Mouse (Mus musculus): ENCODE data around the gene Arhgef2. TPM values are rescaled to one million over a fixed set of nuclear protein-coding genes. Genes with fewer than 3 reads are reported as not detected.

Arhgef2 gene
- polyA plus RNA-seq, 1 experiment from 2014 or later = 16.4 TPM

GRCm38 (mm10) chr3:88643078-88643477 is 37.3 kb downstream of the Arhgef2 start:
- H3K9ac ChIP-seq = no peak overlapping the region
- no peak overlapping the region for H3K4me3 ChIP-seq (replicated peaks)
- peaks cover 83% of the 10 kb centered on the region for H3K36me3 ChIP-seq
- no peak for DNase-seq
- no peaks in the 10 kb centered on the region for H3K9me3 ChIP-seq (replicated peaks)
- no peaks in the 10 kb centered on the region for H3K27me3 ChIP-seq
- 76% methylated on average over 5 of the region's 5 CpGs for WGBS (ENCODE audit: insufficient replicate concordance)
- H3K4me2 ChIP-seq = no peak overlapping the region
- H3K4me1 ChIP-seq (replicated peaks) = no peaks in the 10 kb centered on the region
- no peak overlapping the region for H3K27ac ChIP-seq
- no peak for ATAC-seq (ENCODE audit: low read depth)

GRCm38 (mm10) chr3:88645937-88646336 is 40.2 kb downstream of the Arhgef2 start:
- ATAC-seq (ENCODE audit: low read depth) = no peak
- no peak overlapping the region for H3K27ac ChIP-seq

GRCm38 (mm10) chr3:88646426-88646995 is 40.7 kb downstream of the Arhgef2 start:
- Histone ChIP-seq H3K9ac (no peak overlapping the region), H3K4me2 (no peak overlapping the region), H3K9me3 (replicated peaks) (no peaks in the 10 kb centered on the region), H3K27ac (no peak overlapping the region), H3K4me3 (replicated peaks) (no peak overlapping the region), H3K4me1 (replicated peaks) (no peaks in the 10 kb centered on the region; the same call in 1 of the 2 replicates), H3K36me3 (peaks cover 55% of the 10 kb centered on the region), H3K27me3 (no peaks in the 10 kb centered on the region)
- ATAC-seq (ENCODE audit: low read depth) (no peak), DNase-seq (no peak)
- 64% methylated on average over 6 of the region's 6 CpGs for WGBS (ENCODE audit: insufficient replicate concordance)

More at GRCm38 (mm10) chr3:88645937-88646336, 40.2 kb downstream of the Arhgef2 start:
- peaks cover 61% of the 10 kb centered on the region for H3K36me3 ChIP-seq
- H3K4me2 ChIP-seq = no peak overlapping the region
- H3K9me3 ChIP-seq (replicated peaks) = no peaks in the 10 kb centered on the region
- WGBS (ENCODE audit: insufficient replicate concordance) = 84% methylated on average over 12 of the region's 12 CpGs
- H3K9ac ChIP-seq = no peak overlapping the region
- no peak overlapping the region for H3K4me3 ChIP-seq (replicated peaks)
- no peaks in the 10 kb centered on the region for H3K27me3 ChIP-seq
- H3K4me1 ChIP-seq (replicated peaks) = no peaks in the 10 kb centered on the region; the same call in 1 of the 2 replicates
- DNase-seq = no peak

- no peak overlapping the region for H3K4me2 ChIP-seq
- no peaks in the 10 kb centered on the region; the same call in 1 of the 2 replicates for H3K4me1 ChIP-seq (replicated peaks)
- no peak overlapping the region for H3K9ac ChIP-seq
- 66% methylated on average over 3 of the region's 3 CpGs for WGBS (ENCODE audit: insufficient replicate concordance)
- ATAC-seq (ENCODE audit: low read depth) (no peak), DNase-seq (no peak)
- no peaks in the 10 kb centered on the region for H3K27me3 ChIP-seq
- H3K27ac ChIP-seq = no peak overlapping the region
- H3K4me3 ChIP-seq (replicated peaks) = no peak overlapping the region
- peaks cover 49% of the 10 kb centered on the region for H3K36me3 ChIP-seq
- H3K9me3 ChIP-seq (replicated peaks) = no peaks in the 10 kb centered on the region
Observed at GRCm38 (mm10) chr3:88647076-88647475, 41.3 kb downstream of the Arhgef2 start.

- Histone ChIP-seq H3K4me3 (replicated peaks) (no peak overlapping the region), H3K27me3 (0 out of 2 replicates have a peak, but pooled peaks cover 2% of the 10 kb centered on the region), H3K4me2 (no peak overlapping the region), H3K9ac (no peak overlapping the region), H3K9me3 (replicated peaks) (no peaks in the 10 kb centered on the region), H3K36me3 (peaks cover 41% of the 10 kb centered on the region), H3K4me1 (replicated peaks) (no peaks in the 10 kb centered on the region; the same call in 1 of the 2 replicates), H3K27ac (no peak overlapping the region)
- WGBS (ENCODE audit: insufficient replicate concordance) = 67% methylated on average over 14 of the region's 14 CpGs
- no peak; the same call in 1 of the 2 replicates for ATAC-seq (ENCODE audit: low read depth)
- DNase-seq = no peak
Observed at GRCm38 (mm10) chr3:88647779-88648413, 42.1 kb downstream of the Arhgef2 start.

GRCm38 (mm10) chr3:88648452-88649168 is 42.8 kb downstream of the Arhgef2 start:
- Histone ChIP-seq H3K36me3 (peaks cover 34% of the 10 kb centered on the region), H3K27ac (no peak overlapping the region), H3K9ac (no peak overlapping the region), H3K4me2 (no peak overlapping the region), H3K27me3 (0 out of 2 replicates have a peak, but pooled peaks cover 2% of the 10 kb centered on the region), H3K4me1 (replicated peaks) (no peaks in the 10 kb centered on the region; the same call in 1 of the 2 replicates), H3K4me3 (replicated peaks) (no peak overlapping the region), H3K9me3 (replicated peaks) (no peaks in the 10 kb centered on the region)
- WGBS (ENCODE audit: insufficient replicate concordance) = 76% methylated on average over 12 of the region's 12 CpGs
- ATAC-seq (ENCODE audit: low read depth) (no peak), DNase-seq (no peak)

- DNase-seq (no peak), ATAC-seq (ENCODE audit: low read depth) (no peak)
- Histone ChIP-seq H3K9ac (no peak overlapping the region), H3K27ac (no peak overlapping the region), H3K4me1 (replicated peaks) (no peaks in the 10 kb centered on the region; the same call in 1 of the 2 replicates), H3K4me3 (replicated peaks) (no peak overlapping the region), H3K27me3 (0 out of 2 replicates have a peak, but pooled peaks cover 2% of the 10 kb centered on the region), H3K36me3 (peaks cover 28% of the 10 kb centered on the region), H3K4me2 (no peak overlapping the region), H3K9me3 (replicated peaks) (no peaks in the 10 kb centered on the region)
- WGBS (ENCODE audit: insufficient replicate concordance) = 70% methylated on average over 10 of the region's 10 CpGs
Observed at GRCm38 (mm10) chr3:88649186-88649585, 43.4 kb downstream of the Arhgef2 start.

GRCm38 (mm10) chr3:88649967-88650366 is 44.2 kb downstream of the Arhgef2 start:
- Histone ChIP-seq H3K36me3 (peaks cover 21% of the 10 kb centered on the region), H3K27ac (no peak overlapping the region), H3K4me1 (replicated peaks) (no peaks in the 10 kb centered on the region; the same call in 1 of the 2 replicates), H3K27me3 (0 out of 2 replicates have a peak, but pooled peaks cover 2% of the 10 kb centered on the region), H3K4me2 (no peak overlapping the region), H3K4me3 (replicated peaks) (no peak overlapping the region), H3K9ac (no peak overlapping the region), H3K9me3 (replicated peaks) (no peaks in the 10 kb centered on the region)
- no peak for ATAC-seq (ENCODE audit: low read depth)
- no peak for DNase-seq
- WGBS (ENCODE audit: insufficient replicate concordance) = 78% methylated on average over 13 of the region's 13 CpGs

- DNase-seq (no peak), ATAC-seq (ENCODE audit: low read depth) (no peak)
Observed at GRCm38 (mm10) chr3:88650713-88651504, 45.1 kb downstream of the Arhgef2 start.

GRCm38 (mm10) chr3:88651669-88652618 is 46.2 kb downstream of the Arhgef2 start:
- ATAC-seq (ENCODE audit: low read depth) (no peak), DNase-seq (no peak)
- 0 out of 2 replicates have a peak, but pooled peaks cover 2% of the 10 kb centered on the region for H3K27me3 ChIP-seq
- peaks cover 3% of the 10 kb centered on the region for H3K36me3 ChIP-seq
- H3K4me2 ChIP-seq = no peak overlapping the region
- no peaks in the 10 kb centered on the region for H3K9me3 ChIP-seq (replicated peaks)
- no peak overlapping the region for H3K9ac ChIP-seq
- WGBS (ENCODE audit: insufficient replicate concordance) = 47% methylated on average over 18 of the region's 18 CpGs
- no peak overlapping the region for H3K27ac ChIP-seq
- no peak overlapping the region for H3K4me3 ChIP-seq (replicated peaks)
- H3K4me1 ChIP-seq (replicated peaks) = no peaks in the 10 kb centered on the region; the same call in 1 of the 2 replicates

More at GRCm38 (mm10) chr3:88650713-88651504, 45.1 kb downstream of the Arhgef2 start:
- Histone ChIP-seq H3K4me2 (no peak overlapping the region), H3K36me3 (peaks cover 13% of the 10 kb centered on the region), H3K27ac (no peak overlapping the region), H3K9me3 (replicated peaks) (no peaks in the 10 kb centered on the region), H3K4me3 (replicated peaks) (no peak overlapping the region), H3K4me1 (replicated peaks) (no peaks in the 10 kb centered on the region; the same call in 1 of the 2 replicates), H3K9ac (no peak overlapping the region), H3K27me3 (0 out of 2 replicates have a peak, but pooled peaks cover 2% of the 10 kb centered on the region)
- 46% methylated on average over 13 of the region's 13 CpGs for whole genome bisulfite sequencing (ENCODE audit: insufficient replicate concordance)
